Mouse (Mus musculus) neural tube, embryonic 15.5 days (tissue): ENCODE data around the gene Klk1b1. TPM values are rescaled to one million over a fixed set of nuclear protein-coding genes. Genes with fewer than 3 reads are reported as not detected.
"Not testable (repeated sequence)": the region's sequence is repeated elsewhere in the genome, so short reads cannot be mapped to it uniquely, and the experiment has no call there.

Experiments
- ATAC-seq: fragments of 200-750 bp; cut with Nextera tagmentation; 2 replicates; pipeline ENCODE4 v1.8.0; 2017; ENCODE audit warnings: mild to moderate bottlenecking, moderate TSS enrichment, moderate library complexity; ENCODE audit not compliant: low FRiP score
- H3K27ac ChIP-seq: fragments of 300-500 bp; sonication (generic); replicated peaks from 2 replicates; pipeline ENCODE4 v1.5.1; 2015; ENCODE audit warnings: mild to moderate bottlenecking, inconsistent platforms
- H3K27me3 ChIP-seq: fragments of 300-500 bp; sonication (generic); replicated peaks from 2 replicates; pipeline ENCODE4 v1.6.1; 2015; ENCODE audit warnings: inconsistent platforms
- H3K36me3 ChIP-seq: fragments of 300-500 bp; sonication (generic); 2 replicates; pipeline ENCODE4 v1.6.1; 2015; ENCODE audit warnings: inconsistent platforms
- H3K4me1 ChIP-seq: fragments of 300-500 bp; sonication (generic); 2 replicates; pipeline ENCODE4 v1.6.1; 2015; ENCODE audit warnings: inconsistent platforms
- H3K4me2 ChIP-seq: fragments of 300-500 bp; sonication (generic); 2 replicates; pipeline ENCODE4 v1.6.1; 2015; ENCODE audit warnings: inconsistent platforms, mild to moderate bottlenecking, moderate library complexity
- H3K4me3 ChIP-seq: fragments of 300-500 bp; sonication (generic); replicated peaks from 2 replicates; pipeline ENCODE4 v1.5.1; 2015; ENCODE audit warnings: mild to moderate bottlenecking, inconsistent platforms
- H3K9ac ChIP-seq: fragments of 300-500 bp; sonication (generic); replicated peaks from 2 replicates; pipeline ENCODE4 v1.6.1; 2015; ENCODE audit warnings: mild to moderate bottlenecking, inconsistent platforms
- H3K9me3 ChIP-seq: fragments of 300-500 bp; sonication (generic); replicated peaks from 2 replicates; pipeline ENCODE4 v1.6.1; 2016; ENCODE audit warnings: inconsistent platforms
- WGBS: fragments of 180-500 bp; shearing (Covaris S2); methylation state at CpG from one replicate; pipeline ENCODE4 v1.1.7; 2015; ENCODE audit warnings: mixed read lengths; 5-methylcytosine and 5-hydroxymethylcytosine counted together
- polyA plus RNA-seq: library from polyadenylated mRNA; unstranded; fragments of >200 nt; fragmentation: Nextera tagmentation; extraction: Ambion mirVana; gene quantifications from 2 replicates; pipeline ENCODE4 v1.2.1, GENCODE M21; 2015

Gene Klk1b1
- polyA plus RNA-seq, 1 experiment from 2014 or later, result not detected

DNA sequence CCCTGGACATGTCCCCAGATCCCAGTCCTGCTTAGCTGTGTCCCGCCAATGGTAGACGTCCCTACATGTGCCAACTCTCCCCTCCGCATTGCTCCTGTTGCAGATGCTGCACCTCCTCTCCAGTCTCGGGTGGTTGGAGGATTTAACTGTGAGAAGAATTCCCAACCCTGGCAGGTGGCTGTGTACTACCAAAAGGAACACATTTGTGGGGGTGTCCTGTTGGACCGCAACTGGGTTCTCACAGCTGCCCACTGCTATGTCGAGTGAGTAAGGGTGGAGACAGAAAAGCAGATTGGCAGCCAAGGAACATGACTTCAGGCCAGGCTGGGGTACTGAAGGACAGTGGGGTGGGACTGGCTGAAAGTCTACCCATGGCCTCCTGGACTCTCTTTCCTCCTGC, 48.1 kb downstream of the Klk1b1 start:
- not testable (repeated sequence) for H3K4me3 ChIP-seq, H3K36me3 ChIP-seq, H3K27ac ChIP-seq, H3K27me3 ChIP-seq, H3K4me1 ChIP-seq, H3K4me2 ChIP-seq, H3K9ac ChIP-seq, H3K9me3 ChIP-seq, ATAC-seq
- WGBS, result 86% methylated on average over 6 of the region's 6 CpGs

DNA sequence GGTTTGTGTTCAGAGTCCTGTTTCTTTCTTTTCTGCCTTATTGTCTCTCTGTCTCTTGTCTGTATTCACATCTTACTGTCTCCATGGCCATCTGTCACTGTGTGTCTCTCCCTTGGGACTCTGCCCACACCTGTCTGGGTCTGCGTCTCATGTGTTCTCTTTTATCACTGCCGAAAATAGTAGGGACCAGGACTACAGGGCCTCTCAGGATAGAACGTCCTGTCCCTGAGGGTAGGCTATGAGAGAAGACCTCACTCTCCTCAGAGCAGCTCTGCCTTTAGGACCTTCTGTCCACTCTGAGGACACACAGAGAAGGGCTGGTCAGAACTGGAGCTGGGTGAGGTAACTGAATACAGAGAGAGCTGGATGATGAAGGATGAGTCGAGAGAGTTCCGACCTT, 48.5 kb downstream of the Klk1b1 start:
- Histone ChIP-seq H3K4me2 (no peak overlapping the region), H3K9me3 (no peaks in the 10 kb centered on the region), H3K27ac (no peak overlapping the region), H3K36me3 (no peaks in the 10 kb centered on the region), H3K9ac (no peak overlapping the region), H3K4me1 (no peaks in the 10 kb centered on the region), H3K4me3 (no peak overlapping the region), H3K27me3 (no peaks in the 10 kb centered on the region)
- WGBS, result 92% methylated on average over 5 of the region's 5 CpGs
- no peak for ATAC-seq

Other genes with a start within 250 kb of the Klk1b1 start
- not detected in 2 replicates for gene Klk12, start 197.9 kb upstream of the Klk1b1 start, polyA plus RNA-seq
- gene Klk11, start 192.1 kb upstream of the Klk1b1 start, polyA plus RNA-seq, result 0.33 TPM in 1 of 2 replicates, not detected in the other
- 0.10 and 0.51 TPM in 2 replicates for gene Klk10, start 185.7 kb upstream of the Klk1b1 start, polyA plus RNA-seq
- gene Klk9, start 174.9 kb upstream of the Klk1b1 start, polyA plus RNA-seq, result 0.23 TPM in 1 of 2 replicates, not detected in the other
- gene Klk8, start 169.2 kb upstream of the Klk1b1 start, polyA plus RNA-seq, result 12.6 and 15.5 TPM in 2 replicates
- gene Klk7, start 155.5 kb upstream of the Klk1b1 start, polyA plus RNA-seq, result 0.24 TPM in 1 of 2 replicates, not detected in the other
- gene Klk6, start 142.3 kb upstream of the Klk1b1 start, polyA plus RNA-seq, result not detected in 2 replicates
- not detected in 2 replicates for gene Klk5, start 124.8 kb upstream of the Klk1b1 start, polyA plus RNA-seq
- gene Klk4, start 85.6 kb upstream of the Klk1b1 start, polyA plus RNA-seq, result 0.28 TPM in 1 of 2 replicates, not detected in the other
- not detected in 2 replicates for gene Klk15, start 33.0 kb upstream of the Klk1b1 start, polyA plus RNA-seq
- not detected in 2 replicates for gene Klk1b8, start 16.1 kb upstream of the Klk1b1 start, polyA plus RNA-seq
- not detected in 2 replicates for gene Klk1b9, start 9.3 kb downstream of the Klk1b1 start, polyA plus RNA-seq
- not detected in 2 replicates for gene Klk1b11, start 29.1 kb downstream of the Klk1b1 start, polyA plus RNA-seq
- not detected in 2 replicates for gene Klk1b26, start 45.4 kb downstream of the Klk1b1 start, polyA plus RNA-seq
- not detected in 2 replicates for gene Klk1b27, start 85.5 kb downstream of the Klk1b1 start, polyA plus RNA-seq
- gene Klk1b21, start 135.6 kb downstream of the Klk1b1 start, polyA plus RNA-seq, result not detected in 2 replicates
- gene Klk1b22, start 145.9 kb downstream of the Klk1b1 start, polyA plus RNA-seq, result not detected in 2 replicates
- not detected in 2 replicates for gene Klk1b16, start 170.0 kb downstream of the Klk1b1 start, polyA plus RNA-seq
- not detected in 2 replicates for gene Klk1b24, start 221.5 kb downstream of the Klk1b1 start, polyA plus RNA-seq
- not detected in 2 replicates for gene Klk1b3, start 231.4 kb downstream of the Klk1b1 start, polyA plus RNA-seq
- gene Klk1b4, start 240.7 kb downstream of the Klk1b1 start, polyA plus RNA-seq, result not detected in 2 replicates
- gene Klk1b5, start 249.2 kb downstream of the Klk1b1 start, polyA plus RNA-seq, result not detected in 2 replicates